Mouse (Mus musculus): ENCODE measurements at regions not wholly inside any gene's neighbourhood (a gene's known extent, or its start where the extent isn't known, plus 50 kb on each side); places are given as distances from the start of the nearest gene placed in this dataset.

DNA sequence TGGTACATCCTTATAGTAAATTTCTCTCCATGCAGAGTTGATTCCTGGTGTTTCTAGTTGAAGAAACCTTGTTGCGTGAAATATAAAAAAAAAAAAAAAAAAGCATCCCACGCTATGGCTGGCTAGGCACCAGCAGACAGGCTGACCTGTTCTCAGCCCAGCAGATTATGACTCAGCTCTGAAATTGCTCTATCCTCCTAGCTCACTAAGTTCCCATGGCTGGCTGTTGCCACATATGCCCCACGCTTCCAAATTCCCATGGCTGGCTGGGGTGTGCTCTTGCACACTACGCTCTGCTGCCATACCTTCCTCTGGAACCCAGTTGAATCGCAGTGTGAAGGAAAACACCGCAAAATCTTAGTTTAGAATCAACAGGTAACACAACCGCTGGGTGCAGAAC is 270.1 kb downstream of the Mid1ip1 start:
- no peak for DNase-seq

DNA sequence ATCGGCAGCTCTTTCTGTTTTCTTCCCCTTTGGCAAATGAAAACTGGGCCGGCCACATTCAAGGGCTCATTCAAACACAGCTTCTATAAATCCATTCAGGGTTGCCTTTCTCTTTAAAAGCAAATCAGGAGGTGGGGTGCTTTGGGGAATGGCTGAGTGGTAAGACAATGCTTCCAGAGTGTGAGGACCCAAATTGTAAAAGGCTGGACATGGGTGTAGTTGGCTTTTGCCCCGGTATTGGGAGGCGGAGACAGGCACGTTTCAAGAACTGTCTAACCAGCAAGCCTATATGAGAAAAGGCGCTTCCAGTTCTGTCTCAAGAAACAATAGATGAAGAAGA is 277.0 kb downstream of the Mid1ip1 start:
- no peak for DNase-seq

DNA sequence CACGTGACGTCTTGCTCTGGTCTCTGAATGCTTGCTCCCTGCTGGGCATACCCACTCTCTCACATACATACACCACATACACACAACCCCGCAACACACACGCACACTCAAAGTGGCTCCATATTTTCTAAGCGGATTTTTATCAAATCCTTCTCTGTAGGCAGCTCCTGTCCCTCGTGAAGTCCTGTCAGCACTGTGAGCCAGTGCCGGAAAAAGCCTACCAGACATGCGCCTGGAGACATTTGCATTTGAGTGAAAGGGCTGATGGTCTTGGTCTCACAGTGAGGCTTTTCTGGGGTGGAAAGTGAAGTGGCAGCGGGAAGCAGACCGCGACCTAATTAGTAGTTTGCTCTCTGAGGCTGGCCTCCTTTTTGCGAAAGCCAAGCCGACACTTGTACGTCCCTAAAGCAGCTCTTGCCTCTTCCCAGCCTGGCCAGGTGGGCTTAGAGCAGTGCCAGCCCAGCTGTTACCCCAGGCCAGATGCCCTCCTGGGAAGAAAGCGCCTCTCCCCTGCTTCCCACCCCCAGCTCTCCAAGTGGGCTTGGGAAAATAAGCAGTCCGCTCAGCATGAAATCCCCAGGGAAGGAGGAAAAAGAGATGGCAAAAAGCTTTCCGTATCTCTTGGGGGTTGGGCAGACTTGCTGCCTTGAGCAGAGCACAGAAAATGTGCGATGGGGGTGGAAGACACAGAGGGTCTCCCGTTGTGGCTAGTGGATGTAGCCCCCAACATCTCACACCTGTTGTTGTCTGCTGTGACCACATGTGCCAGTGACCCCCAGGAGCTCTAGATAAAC is 277.6 kb downstream of the Mid1ip1 start:
- DNase-seq = no peak

DNA sequence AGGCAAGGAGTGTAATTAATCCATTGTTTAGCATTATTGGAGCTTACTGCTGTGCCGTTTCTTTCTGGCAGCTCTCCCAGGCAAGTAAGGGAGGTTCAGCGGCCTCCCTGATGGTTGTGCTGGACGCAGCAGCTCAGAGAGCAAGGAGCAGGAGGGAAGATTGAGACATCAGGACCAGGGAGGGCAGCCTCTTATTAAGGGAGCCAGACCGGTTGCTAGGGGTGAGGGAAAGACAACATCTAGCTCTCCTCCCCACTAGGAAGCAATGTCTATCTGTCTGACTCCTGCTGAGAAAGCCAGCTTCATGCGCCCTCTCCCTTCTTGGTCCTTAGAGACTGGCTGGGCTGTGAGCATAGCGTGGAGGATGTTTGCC is 278.2 kb downstream of the Mid1ip1 start:
- peak; percentile 8 for DNase-seq

DNA sequence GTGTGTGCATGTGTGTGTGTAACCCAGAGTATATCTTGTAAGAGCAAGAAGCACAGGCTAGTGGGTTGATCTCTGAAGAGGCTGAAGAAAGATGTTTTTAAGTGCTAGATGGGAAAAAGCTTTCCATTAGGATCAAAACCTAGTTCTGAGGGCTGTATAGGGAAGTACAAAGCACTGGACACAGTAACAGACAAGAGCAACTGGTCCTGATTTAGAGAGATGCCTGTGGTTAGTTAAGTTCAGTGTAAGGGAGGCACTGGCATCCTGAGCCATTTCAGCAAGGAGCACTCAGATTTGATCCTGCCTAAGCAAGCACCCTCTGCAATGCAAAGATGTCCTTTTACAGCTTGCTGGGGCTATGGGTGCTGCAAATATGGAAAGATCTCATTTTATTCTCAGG is 280.1 kb downstream of the Mid1ip1 start:
- no peak for DNase-seq

DNA sequence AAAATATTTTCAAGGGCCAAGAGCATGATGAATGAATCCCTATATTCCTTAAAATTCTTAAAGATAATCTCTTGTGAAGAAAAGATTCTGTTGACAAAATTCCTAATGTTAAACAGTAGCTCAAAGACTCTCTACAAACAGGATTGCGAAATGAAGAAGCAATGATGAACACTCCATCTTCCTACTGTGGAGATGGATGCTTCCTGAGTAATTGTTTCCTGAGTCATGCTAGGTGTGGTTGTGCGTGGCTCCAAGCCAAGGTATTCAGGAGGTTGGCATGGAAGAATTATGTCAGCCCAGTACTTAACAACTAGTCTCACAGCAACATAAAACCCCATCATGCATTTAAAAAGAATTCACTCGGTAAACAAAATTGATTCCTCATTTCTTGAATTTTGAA is 286.4 kb downstream of the Mid1ip1 start:
- no peak for DNase-seq

DNA sequence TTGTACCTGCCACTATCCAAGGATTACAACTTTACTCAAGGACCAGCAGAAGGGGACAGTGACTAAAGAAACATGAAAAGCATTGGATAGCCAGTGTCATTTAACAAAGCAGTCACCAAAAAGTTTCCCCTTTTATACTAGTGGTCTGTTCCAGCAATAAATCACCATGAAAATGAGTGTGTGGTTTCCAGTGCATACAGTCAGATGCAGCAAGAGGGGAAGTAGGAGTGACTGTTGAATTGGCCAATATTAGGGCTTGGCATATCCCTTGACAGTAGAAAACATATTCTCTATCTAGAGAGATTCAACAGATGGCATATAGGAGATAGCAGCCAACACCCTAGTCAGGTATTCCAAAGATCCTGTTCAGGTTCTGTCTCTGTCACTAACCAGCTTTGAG is 259.8 kb upstream of the H2al1a start:
- no peak for DNase-seq

DNA sequence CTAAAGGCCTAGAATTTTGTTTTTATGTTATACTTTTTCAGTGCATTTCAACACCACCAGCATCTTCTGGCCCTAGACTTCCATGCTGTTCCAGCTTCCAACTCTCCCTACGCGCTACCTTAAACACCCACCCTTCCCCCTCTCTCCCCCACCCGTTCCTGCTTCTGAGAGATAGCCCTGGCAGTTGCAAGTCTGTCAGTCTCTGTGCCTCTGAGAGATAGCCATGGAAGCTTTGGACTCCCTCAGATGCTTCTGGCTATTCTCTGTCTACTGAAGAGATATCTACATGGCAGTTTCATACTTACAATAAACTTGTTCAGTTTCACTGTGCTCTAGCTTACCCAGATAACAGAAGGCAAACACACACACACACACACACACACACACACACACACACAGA is 252.3 kb upstream of the H2al1a start:
- DNase-seq = no peak

DNA sequence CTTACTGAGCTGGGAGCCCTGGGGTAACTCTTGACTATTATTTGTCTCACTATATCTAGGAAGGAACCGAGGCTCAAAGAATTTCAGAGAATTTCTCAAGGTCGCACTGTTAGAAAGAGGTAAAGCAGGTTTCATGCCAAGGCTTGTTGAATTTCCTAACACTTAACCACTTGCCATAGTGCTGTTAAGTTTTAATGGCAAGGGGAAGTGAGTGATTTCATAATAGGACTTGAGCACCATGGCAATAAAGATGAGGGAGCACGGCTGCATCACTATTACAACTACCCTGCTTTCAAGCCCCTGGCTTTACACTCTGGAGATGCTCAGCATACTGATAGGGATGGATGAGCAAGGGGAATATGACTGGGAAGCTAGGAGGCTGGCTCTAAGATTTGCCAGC is 216.9 kb upstream of the H2al1a start:
- DNase-seq = no peak

DNA sequence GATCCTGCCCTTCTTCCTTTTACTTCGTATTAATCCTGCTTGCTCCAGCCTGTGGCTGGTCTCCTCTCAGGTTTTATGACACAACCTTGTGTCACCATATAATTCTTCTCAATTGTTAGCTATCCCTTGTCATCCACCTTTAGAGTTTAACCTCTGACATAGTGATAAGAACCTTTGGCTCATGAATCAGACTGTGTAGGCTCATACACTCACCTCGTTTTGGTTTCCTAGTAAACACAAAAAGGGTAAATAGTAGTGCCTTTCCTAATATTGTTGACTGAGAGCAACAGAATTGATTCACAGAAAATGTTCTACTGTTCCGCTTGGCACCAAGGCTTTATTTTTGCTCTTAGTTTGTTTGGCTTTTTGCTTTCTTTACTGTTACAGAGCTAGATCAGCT is 216.2 kb upstream of the H2al1a start:
- no peak for DNase-seq

DNA sequence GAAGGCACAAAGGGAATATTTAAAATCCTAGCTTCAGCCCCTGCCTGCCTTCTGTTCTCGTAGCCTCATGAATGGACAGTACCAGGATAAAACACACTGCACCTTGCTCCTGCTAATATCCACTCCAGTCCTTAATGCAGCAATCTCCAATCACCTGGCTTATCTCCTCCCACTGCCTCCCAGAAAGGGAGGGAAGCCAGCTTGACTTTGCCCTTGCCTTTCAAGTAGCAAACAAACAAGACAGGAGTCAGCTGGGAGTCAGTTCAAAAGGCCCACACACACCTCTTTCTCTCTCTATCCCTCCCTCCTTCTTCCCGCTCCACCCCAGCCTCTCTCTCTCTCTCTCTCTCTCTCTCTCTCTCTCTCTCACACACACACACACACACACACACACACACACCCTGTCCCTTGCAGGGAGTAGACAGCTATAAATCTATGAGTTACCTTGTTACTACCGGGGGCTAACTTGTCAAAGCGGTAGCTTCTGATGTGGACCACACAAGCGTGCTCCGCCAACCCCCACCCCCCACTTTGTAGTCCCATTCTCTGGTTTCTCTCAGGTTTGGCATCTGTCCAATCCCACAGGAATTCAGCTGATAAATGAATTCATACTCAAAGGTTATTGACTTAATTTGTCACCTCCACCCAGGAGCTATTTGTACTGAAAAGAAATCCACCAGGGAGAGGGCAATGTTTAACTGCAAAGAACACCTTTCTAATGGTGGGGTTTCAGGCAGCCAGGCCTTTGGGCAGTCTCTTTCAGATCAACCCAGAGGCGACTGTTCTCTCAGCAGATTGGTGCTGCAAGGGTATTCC is 212.6 kb upstream of the H2al1a start:
- DNase-seq = no peak

DNA sequence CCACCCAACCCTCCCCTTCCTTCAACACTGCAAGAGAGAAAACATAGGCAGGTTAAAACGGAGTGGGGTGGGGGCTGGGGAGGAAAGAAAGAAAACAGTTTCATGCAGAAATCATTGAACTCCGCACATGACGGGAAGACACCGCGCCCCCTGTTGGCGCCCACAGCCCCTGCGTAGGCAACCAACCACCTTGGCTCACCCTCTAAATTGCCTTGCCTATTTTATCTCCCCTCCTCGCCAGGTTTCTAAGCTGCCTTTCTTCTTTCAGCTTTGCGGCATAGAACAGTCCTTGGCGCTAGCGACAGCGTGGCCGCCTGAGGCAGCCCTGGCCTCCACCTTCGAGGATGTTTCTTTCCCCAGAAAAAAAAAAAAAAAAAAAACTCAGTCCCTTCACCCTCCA is 211.1 kb upstream of the H2al1a start:
- DNase-seq = peak; percentile 35

DNA sequence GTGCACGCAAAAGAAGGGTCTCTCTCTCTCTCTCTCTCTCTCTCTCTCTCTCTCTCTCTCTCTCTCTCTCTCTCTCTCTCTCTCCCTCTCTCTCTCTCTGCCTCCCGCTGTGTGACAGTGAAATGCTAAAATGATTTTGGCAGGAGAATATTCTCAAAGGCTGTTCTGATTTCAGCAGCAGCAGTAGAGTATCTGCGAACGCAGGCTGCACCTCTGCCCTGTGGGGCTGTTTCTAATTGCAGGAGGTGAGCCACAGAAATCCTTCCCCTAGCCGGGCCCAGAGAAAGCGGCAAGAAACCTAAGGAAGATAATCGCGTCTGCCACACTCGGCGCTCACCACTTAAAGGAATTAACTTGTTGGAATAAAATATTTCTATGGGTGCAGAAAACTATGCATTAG is 210.6 kb upstream of the H2al1a start:
- no peak for DNase-seq

DNA sequence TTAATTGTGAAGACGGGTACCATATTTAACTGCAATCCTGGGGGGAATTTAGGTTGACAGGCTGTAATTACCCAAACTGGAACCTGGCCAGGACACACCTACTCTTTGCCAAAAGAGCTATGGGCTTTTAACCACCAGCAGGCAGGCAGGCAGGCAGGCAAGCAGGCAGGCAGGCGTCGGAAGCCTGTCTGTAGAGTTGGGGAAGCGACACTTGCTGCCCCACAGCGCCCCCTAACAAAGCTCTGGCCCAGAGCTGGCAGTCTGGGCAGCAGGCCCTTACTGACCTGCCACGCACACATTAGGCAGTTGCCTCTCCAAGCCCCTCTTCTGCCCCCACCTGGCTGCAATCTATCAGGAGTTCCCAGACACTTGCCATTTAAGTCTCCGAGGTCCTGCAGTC is 208.6 kb upstream of the H2al1a start:
- DNase-seq = peak; percentile 45

DNA sequence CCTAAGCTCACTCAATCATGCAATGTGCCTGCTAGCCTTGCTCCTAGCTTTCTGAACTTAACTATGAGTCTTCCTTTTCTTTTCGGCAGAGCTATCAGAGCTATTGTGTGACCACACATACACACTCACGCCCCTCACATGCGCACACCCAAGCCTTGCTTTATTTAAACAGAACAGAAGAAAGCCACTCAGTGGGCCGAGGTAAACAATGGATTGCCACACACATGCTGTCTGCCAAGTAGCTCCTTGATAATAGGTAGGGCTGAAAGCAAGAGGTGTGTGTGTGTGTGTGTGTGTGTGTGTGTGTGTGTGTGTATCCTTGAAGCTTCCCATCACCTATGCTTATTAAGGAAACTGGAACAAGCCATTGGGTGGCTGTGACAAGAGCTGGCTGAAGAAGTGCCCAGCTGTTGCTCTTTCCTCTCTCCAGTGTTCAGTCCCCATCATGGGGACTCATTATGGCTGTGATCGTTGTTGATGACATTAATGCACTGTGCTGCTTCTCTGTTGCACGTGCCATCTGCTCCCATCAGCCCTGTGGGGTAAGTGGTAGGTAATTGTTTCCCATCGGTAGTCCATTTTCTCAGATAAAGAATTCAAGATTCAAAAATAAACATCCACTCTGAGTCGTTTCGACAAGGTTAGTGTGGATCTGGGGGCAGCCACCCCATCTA is 201.3 kb upstream of the H2al1a start:
- no peak for DNase-seq

DNA sequence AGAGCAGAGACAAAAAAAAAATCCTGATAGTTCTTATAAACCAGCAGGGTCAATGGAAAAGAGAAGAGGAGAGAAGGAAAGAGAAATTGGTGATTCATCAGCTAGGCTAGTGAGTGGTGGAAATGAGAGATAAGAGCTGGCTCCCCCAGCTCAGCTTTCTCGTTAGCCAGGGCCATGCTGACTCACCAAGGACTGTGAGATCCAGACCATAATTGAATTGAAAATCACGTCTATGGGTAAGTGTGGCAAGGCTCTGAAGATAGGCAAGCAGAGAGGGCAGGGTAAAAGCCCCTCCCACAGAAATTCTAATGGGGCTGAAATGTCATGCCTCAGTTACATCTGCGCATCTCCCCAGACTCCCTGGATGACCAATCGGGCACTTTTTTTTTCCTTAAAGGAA is 200.7 kb upstream of the H2al1a start:
- peak; percentile 43 for DNase-seq

DNA sequence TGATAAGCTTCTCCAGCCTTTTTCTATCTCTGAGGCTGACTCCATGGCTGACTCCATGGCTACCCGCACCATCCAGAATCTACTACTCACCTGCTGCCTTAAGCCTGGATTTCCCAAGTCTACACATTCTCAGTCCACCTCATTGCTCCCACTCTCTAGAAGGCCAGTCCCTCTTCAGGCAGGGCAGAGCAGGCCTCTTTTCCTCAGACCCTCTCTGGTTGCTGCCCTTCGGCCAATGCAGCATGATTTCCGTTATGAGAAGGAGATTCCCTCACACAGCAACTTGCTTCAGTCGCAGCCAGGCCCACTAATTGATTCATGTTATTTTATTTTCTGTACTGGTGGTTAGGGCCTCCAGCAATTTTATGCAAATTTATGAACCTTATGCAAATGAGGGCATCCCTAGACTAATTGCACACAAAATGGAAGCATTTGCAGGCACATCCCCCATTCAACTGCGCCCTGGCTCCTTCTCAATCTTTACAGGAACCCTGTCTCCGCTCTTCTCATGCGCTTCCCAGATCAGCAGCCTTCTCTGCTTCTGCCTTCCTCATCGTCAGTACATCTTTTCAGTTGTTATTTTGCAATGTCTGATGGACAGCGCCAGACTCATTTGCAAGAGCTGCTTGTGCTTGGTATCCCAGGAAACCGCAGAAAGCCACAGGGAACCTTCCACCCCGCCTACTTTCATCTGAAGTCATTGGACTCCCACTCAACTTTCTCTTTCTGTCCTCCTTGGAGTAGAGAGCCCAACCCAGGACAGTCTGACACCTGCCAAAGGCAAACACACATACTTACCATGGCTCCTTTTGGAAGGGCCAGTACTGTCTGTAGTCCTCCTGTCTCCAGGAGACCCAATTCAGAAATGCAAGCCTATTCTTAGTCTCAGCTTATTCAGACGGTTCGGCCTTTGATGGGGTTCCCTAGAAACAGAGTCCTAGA is 199.6 kb upstream of the H2al1a start:
- no peak for DNase-seq

DNA sequence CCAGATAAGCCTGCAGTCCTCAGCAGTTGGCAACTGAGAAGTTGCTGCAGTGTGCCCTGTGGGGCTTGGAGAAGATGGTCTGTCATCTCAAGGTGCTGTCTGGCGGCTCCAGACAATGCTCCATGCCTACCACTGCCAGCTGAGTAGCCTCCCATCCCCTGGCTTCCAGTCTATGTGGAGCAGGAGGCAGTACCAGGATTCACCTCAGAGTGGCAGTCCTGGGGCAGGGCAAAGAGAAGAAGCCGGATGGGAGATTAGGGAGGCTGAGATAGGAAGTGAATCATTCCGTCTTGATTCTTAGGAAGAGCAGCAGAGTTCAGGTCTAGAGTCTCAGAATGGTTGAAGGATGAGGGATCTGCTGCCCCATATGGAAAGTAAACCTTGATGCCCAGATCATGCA is 198.1 kb upstream of the H2al1a start:
- peak; percentile 59 for DNase-seq

DNA sequence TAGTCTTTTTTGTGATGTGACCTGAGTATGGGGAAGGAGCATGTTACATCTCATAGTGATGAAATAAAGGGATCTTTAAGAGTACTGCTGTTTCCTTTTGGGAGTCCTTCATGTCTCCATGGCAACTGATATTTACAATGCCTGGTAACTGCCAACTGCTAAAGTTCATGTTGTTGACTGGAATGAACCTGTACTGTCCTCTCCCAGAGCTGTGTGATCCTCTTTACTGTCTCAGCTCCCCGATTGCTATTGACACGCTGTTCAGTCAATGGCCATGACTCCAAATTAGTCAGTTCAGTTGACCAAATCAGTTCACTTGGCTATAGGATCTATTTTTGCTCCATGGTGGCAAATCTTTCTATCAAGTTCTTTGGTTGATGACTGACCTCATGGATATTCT is 167.8 kb upstream of the H2al1a start:
- no peak for DNase-seq

DNA sequence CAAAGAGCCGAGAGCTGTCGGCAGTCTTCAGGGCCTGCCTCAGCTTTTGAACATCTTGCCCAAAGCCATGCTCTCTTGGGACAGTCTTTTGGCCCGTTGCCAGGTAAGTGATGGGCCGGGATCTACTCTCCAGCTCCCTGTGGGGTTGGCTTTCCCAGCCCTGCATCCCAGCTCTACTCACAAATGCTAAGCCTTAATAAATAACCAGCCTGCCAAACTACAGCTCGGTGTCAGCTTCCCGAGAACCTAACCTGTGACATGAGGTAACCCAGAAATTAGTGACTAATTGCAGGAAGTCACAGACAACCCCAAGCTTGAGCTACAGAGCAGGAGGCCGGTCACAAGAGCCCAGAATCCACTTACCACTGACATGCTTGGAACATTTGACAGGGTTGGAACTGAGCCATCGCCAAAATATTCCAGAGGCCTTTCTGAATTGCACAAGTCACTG is 159.1 kb upstream of the H2al1a start:
- peak; percentile 70 for DNase-seq

DNA sequence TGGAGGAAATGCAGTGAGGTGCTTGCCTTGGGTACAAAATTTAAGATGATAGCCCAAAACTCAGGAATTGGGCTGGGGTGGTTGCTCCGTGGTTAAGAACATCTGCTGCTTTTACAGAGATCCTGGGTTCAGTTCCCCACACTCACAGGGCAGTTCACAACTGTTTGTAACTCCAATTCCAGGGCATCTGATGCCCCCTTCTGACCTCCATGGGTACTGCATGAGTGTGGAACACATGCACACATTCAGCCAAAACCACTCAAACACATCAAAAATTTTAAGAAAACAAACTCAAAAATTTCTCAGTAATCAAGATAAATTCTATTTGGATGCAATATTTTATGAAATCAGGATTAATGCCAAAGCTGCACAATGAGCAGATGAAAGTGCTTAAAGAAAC is 157.8 kb upstream of the H2al1a start:
- no peak for DNase-seq

DNA sequence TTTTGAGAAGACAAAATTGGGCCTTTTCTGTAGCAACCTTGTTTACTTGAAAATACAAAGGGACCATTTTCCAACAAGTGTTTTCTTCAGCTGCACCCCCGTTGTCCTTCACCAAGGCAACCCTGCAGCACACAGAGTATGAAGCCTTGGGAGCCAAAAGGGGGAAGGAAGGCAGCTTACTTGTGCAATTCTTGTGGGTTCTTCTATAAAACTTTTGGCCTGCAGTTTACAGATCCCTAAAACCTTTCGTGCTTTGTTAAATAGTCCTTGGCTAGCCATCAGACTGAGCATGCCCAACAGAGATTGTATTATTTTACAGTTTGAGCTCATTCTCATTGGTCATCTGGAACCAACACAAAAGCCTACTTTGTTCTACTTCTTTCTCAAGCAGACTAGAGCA is 140.6 kb upstream of the H2al1a start:
- no peak for DNase-seq

All from adrenal gland, postnatal 14 days (tissue).